Mouse (Mus musculus) midbrain, embryonic 14.5 days (tissue): ENCODE measurements around the gene Pmm1. TPM values are rescaled to one million over a fixed set of nuclear protein-coding genes. Genes with fewer than 3 reads are reported as not detected.
A peak's percentile ranks its signal among the peaks of the same experiment; 100 is the strongest.
"Not testable (repeated sequence)": the region's sequence is repeated elsewhere in the genome, so short reads cannot be mapped to it uniquely, and the experiment has no call there.

ENCODE experiments used
- ATAC-seq: fragments of 200-750 bp; cut with Nextera tagmentation; 2 replicates; pipeline ENCODE4 v1.8.0; 2017; ENCODE audit warnings: moderate number of reproducible peaks, moderate library complexity; ENCODE audit not compliant: low FRiP score, low TSS enrichment
- DNase-seq: peaks from one replicate; pipeline ENCODE4 v3.0.0-alpha.2; 2015
- H3K27ac ChIP-seq: fragments of 300-500 bp; sonication (generic); replicated peaks from 2 replicates; pipeline ENCODE4 v1.5.1; 2014; ENCODE audit warnings: mild to moderate bottlenecking, low read depth, low read length, moderate library complexity
- H3K27me3 ChIP-seq: fragments of 300-500 bp; sonication (generic); 2 replicates; pipeline ENCODE4 v1.6.1; 2014; ENCODE audit warnings: low read length, control low read depth, mixed read lengths; ENCODE audit not compliant: control insufficient read depth, insufficient read depth
- H3K36me3 ChIP-seq: fragments of 300-500 bp; sonication (generic); 2 replicates; pipeline ENCODE4 v1.6.1; 2014; ENCODE audit warnings: low read length, control low read depth; ENCODE audit not compliant: control insufficient read depth, insufficient read depth
- H3K4me1 ChIP-seq: fragments of 300-500 bp; sonication (generic); 2 replicates; pipeline ENCODE4 v1.6.1; 2014; ENCODE audit warnings: mild to moderate bottlenecking, antibody characterized with exemption, low read length, control low read depth; ENCODE audit not compliant: control insufficient read depth, insufficient read depth
- H3K4me2 ChIP-seq: fragments of 300-500 bp; sonication (generic); 2 replicates; pipeline ENCODE4 v1.6.1; 2014; ENCODE audit warnings: mild to moderate bottlenecking, low read length, moderate library complexity
- H3K4me3 ChIP-seq: fragments of 300-500 bp; sonication (generic); replicated peaks from 2 replicates; pipeline ENCODE4 v1.5.1; 2014; ENCODE audit warnings: low read depth, low read length
- H3K9ac ChIP-seq: fragments of 300-500 bp; sonication (generic); replicated peaks from 2 replicates; pipeline ENCODE4 v1.6.1; 2014; ENCODE audit warnings: mild to moderate bottlenecking, low read length, moderate library complexity
- H3K9me3 ChIP-seq: fragments of 300-500 bp; sonication (generic); 2 replicates; pipeline ENCODE4 v1.6.1; 2016; ENCODE audit warnings: low read length, control low read depth, mixed read lengths; ENCODE audit not compliant: control insufficient read depth
- WGBS: fragments of 180-500 bp; shearing (Covaris S2); extraction: QIAGEN DNeasy Blood & Tissue Kit; methylation state at CpG from one replicate; pipeline ENCODE4 v1.1.7; 2014; 5-methylcytosine and 5-hydroxymethylcytosine counted together
- polyA plus RNA-seq: library from polyadenylated mRNA; unstranded; fragments of >200 nt; fragmentation: Nextera tagmentation; extraction: Ambion mirVana; gene quantifications from 2 replicates; pipeline ENCODE4 v1.2.1, GENCODE M21; 2014

The Pmm1 gene
- polyA plus RNA-seq, 1 experiment from 2014 or later = 67.1 TPM

DNA sequence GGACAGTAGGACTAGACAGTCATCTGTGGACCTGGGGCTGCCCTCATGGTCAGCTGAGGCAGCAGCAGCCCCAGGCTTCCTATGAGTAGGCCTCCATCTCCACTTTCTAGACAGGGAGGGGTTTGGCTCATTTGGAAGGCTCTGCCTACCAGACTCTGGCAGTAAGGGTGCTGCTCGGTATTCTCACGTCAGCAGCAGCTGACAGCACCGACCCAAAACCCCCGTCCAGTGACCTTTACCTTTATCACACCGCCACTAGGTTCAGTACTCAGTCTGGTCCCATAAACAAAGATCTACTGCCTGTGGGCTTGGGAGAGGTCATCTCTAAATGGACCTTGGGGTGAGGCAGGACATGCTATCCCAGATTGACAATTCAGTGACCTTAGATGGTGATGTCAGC lies 45.1 kb downstream of the Pmm1 start:
- no peak overlapping the region for H3K9ac ChIP-seq
- no peaks in the 10 kb centered on the region for H3K4me1 ChIP-seq
- 90% methylated on average over 5 of the region's 5 CpGs for WGBS
- no peaks in the 10 kb centered on the region for H3K27me3 ChIP-seq
- no peak for DNase-seq
- H3K9me3 ChIP-seq = no peaks in the 10 kb centered on the region
- no peak overlapping the region for H3K4me2 ChIP-seq
- H3K4me3 ChIP-seq = no peak overlapping the region
- no peak for ATAC-seq
- peaks cover 73% of the 10 kb centered on the region for H3K36me3 ChIP-seq
- no peak overlapping the region for H3K27ac ChIP-seq

DNA sequence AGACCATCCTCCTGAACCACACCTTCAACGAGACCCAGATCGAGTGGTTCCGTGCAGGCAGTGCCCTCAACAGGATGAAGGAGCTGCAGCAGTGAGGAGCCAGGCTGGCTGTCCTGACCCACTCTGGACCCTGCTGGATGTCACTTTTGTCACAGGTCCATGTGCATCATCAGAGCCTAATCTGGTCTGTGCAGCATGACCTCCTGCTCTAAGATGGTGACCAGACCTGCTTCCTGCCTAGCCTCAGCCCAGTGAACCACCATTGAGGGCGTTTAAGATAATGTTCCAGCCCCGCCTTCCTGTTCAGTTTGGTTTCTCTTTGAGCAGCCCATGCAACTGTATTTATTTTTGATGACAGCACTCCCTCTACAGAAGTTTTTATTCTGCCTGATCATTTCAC lies 46.1 kb downstream of the Pmm1 start:
- H3K27me3 ChIP-seq = no peaks in the 10 kb centered on the region
- H3K4me2 ChIP-seq = no peak overlapping the region
- no peak for ATAC-seq
- no peak for DNase-seq
- no peaks in the 10 kb centered on the region for H3K4me1 ChIP-seq
- no peak overlapping the region for H3K4me3 ChIP-seq
- no peak overlapping the region for H3K9ac ChIP-seq
- peaks cover 83% of the 10 kb centered on the region for H3K36me3 ChIP-seq
- WGBS = 91% methylated on average over 5 of the region's 5 CpGs
- H3K9me3 ChIP-seq = no peaks in the 10 kb centered on the region
- no peak overlapping the region for H3K27ac ChIP-seq

DNA sequence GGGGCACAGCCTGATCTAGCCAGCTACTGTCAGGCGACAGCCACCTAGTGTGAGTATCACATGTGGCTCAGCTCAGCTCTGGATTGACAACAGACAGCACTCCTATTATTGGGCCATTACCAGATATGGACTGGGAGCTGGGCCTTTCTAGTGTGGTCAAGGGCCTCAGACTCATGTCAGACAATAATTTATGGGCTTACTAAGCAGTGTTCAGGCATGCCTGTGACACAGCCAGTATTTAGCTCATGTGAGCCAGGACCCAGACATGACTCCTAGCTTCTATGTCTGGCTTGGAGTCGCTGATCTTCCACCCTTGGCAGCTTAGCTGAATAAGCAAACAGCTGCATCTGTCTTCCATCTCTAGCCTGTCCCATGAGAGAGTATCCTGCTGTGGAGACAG lies 48.2 kb downstream of the Pmm1 start:
- ATAC-seq (no peak), DNase-seq (no peak)
- Histone ChIP-seq H3K4me3 (no peak overlapping the region), H3K4me1 (no peaks in the 10 kb centered on the region), H3K36me3 (peaks cover 94% of the 10 kb centered on the region), H3K27ac (no peak overlapping the region), H3K9ac (no peak overlapping the region), H3K27me3 (no peaks in the 10 kb centered on the region), H3K4me2 (no peak overlapping the region), H3K9me3 (no peaks in the 10 kb centered on the region)
- WGBS = 79% methylated on average over 2 of the region's 2 CpGs

DNA sequence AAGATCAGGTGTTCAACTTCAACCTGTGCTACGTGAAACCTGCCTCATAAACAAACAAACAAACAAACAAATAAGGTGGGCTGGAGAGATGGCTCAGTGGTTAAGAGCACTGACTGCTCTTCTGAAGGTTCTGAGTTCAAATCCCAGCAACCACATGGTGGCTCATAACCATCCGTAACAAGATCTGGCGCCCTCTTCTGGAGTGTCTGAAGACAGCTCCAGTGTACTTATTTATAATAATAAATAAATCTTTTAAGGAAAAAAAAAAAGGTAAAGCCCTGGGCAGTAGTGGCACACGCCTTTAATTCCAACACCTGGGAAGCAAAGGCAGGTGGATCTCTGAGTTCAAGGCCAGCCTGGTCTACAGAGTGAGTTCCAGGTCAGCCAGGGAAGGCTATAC lies 52.0 kb downstream of the Pmm1 start:
- WGBS = 92% methylated on average over 4 of the region's 4 CpGs
- H3K4me2 ChIP-seq, ATAC-seq: not testable (repeated sequence)

DNA sequence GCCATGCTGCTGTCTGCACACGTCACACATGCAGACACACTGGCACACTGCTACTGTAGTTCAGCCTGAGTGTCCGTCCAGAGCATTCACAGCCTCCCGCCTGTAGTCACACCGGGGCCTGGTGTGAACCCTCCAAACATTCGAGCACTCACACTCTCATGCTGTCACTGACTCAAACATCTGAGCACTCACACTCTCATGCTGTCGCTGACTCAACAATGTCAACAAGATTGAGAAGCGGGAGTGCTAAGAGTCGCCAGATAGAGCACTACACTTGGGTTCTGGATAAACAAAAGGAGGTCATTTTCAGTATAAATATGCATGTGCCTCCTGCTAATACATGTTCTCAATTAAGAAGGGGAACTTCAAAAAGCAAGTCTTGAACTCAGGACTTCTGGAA lies 52.8 kb downstream of the Pmm1 start:
- H3K27ac ChIP-seq = no peak overlapping the region
- WGBS = 94% methylated on average over 8 of the region's 8 CpGs
- ATAC-seq (no peak), DNase-seq (no peak)
- peaks cover 93% of the 10 kb centered on the region for H3K36me3 ChIP-seq
- no peaks in the 10 kb centered on the region for H3K4me1 ChIP-seq
- no peak overlapping the region for H3K4me2 ChIP-seq
- no peak overlapping the region for H3K4me3 ChIP-seq
- H3K27me3 ChIP-seq = no peaks in the 10 kb centered on the region
- no peak overlapping the region for H3K9ac ChIP-seq
- no peaks in the 10 kb centered on the region for H3K9me3 ChIP-seq

More for the DNA sequence above, 52.0 kb downstream of the Pmm1 start:
- H3K4me3 ChIP-seq, H3K9me3 ChIP-seq, H3K4me1 ChIP-seq, H3K27ac ChIP-seq, H3K27me3 ChIP-seq, H3K9ac ChIP-seq, DNase-seq: not testable (repeated sequence)
- H3K36me3 ChIP-seq = peaks cover 93% of the 10 kb centered on the region

DNA sequence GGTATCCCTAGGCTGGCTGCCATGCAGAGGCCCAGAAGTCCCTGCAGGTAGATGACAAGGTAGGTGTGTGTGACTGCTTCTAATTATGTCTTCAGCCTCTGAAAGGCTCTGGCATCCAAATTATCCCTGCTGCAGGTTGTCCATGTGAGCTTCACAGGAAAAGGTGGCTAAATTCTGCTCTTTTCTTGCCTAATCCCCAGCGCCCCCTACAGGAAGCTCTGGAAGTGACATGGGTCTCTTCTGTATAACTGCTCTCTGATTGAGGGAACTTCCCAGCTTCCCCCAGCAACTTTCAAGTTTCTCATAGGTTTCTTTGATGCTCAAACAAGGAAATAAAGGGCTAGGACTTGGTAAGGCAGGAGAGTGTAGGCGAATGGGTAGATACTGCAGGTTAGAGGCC lies 55.8 kb downstream of the Pmm1 start:
- no peaks in the 10 kb centered on the region for H3K4me1 ChIP-seq
- H3K36me3 ChIP-seq = peaks cover 93% of the 10 kb centered on the region
- no peaks in the 10 kb centered on the region for H3K9me3 ChIP-seq
- no peak overlapping the region for H3K4me3 ChIP-seq
- no peak overlapping the region for H3K9ac ChIP-seq
- no peak overlapping the region for H3K27ac ChIP-seq
- H3K27me3 ChIP-seq = no peaks in the 10 kb centered on the region
- ATAC-seq (no peak), DNase-seq (peak; percentile 80)
- no peak overlapping the region for H3K4me2 ChIP-seq
- WGBS = 33% methylated on average over 2 of the region's 2 CpGs

Other genes with a start within 250 kb of the Pmm1 start
- gene Zc3h7b, start 215.9 kb downstream of the Pmm1 start, polyA plus RNA-seq = 61.2 and 63.8 TPM in 2 replicates
- 118 and 119 TPM in 2 replicates for gene Rangap1, start 215.4 kb downstream of the Pmm1 start, polyA plus RNA-seq
- 12.9 and 19.6 TPM in 2 replicates for gene Tef, start 158.5 kb downstream of the Pmm1 start, polyA plus RNA-seq
- 11.7 and 14.4 TPM in 2 replicates for gene Tob2, start 102.1 kb downstream of the Pmm1 start, polyA plus RNA-seq
- 139 and 149 TPM in 2 replicates for gene Phf5a, start 89.0 kb downstream of the Pmm1 start, polyA plus RNA-seq
- gene Aco2, start 88.6 kb downstream of the Pmm1 start, polyA plus RNA-seq = 211 and 221 TPM in 2 replicates
- 67.7 and 74.2 TPM in 2 replicates for gene Polr3h, start 34.7 kb downstream of the Pmm1 start, polyA plus RNA-seq
- gene Csdc2, start 24.2 kb downstream of the Pmm1 start, polyA plus RNA-seq = 167 and 188 TPM in 2 replicates
- not detected in 2 replicates for gene 1700029P11Rik, start 19.6 kb upstream of the Pmm1 start, polyA plus RNA-seq
- gene Xrcc6, start 26.9 kb upstream of the Pmm1 start, polyA plus RNA-seq = 28.3 and 36.9 TPM in 2 replicates
- gene Desi1, start 72.9 kb upstream of the Pmm1 start, polyA plus RNA-seq = 39.7 and 51.0 TPM in 2 replicates
- gene Snu13, start 86.7 kb upstream of the Pmm1 start, polyA plus RNA-seq = 243 and 254 TPM in 2 replicates
- gene 4930407I10Rik, start 98.2 kb upstream of the Pmm1 start, polyA plus RNA-seq = 0.04 TPM in 1 of 2 replicates, not detected in the other
- 0.07 TPM in 1 of 2 replicates, not detected in the other for gene Mei1, start 109.1 kb upstream of the Pmm1 start, polyA plus RNA-seq
- 10.0 and 11.0 TPM in 2 replicates for gene Ccdc134, start 167.0 kb upstream of the Pmm1 start, polyA plus RNA-seq
- 132 and 158 TPM in 2 replicates for gene Srebf2, start 186.3 kb upstream of the Pmm1 start, polyA plus RNA-seq